Mouse (Mus musculus) kidney, postnatal 36 days (tissue): Measurements from ENCODE around the gene Zfp825.
"Not testable (repeated sequence)": the region's sequence is repeated elsewhere in the genome, so short reads cannot be mapped to it uniquely, and the experiment has no call there.

ENCODE experiments used
- DNase-seq, 2 experiments: peaks; one replicate each; pipeline ENCODE4 v3.0.0; 2021 to 2022; ENCODE audit warnings: mixed read lengths in 2 of 2

Gene Zfp825

GRCm38 (mm10) chr13:74493911-74494679 lies at the start of gene Zfp825:
Gene Zfp825 (minus strand): TSS chr13:74493992.
- peak; percentile 83 to 85 for DNase-seq

DNA sequence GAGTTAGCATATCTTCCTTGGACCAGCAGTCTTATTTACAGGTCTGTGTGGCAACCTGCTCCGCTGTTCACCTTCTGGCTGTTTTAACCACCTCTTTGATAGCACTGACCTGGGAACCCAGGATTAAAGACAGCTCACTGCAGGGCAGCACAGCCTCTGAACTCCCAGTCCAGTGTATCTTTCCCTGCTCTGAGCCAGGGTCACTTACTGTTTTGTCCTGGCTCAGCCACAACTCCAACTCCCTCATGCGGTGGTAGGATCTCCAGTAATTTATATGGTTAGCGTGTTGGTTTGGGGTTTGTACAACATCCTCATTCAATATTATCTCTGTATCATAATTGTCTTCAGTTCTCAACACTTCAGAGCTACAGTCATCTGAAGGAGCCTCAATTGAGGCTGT lies 41.6 kb upstream of the Zfp825 start:
- not testable (repeated sequence) for DNase-seq

- DNase-seq = peak; percentile 58 to 81
Measured at GRCm38 (mm10) chr13:74534864-74535263, 41.1 kb upstream of the Zfp825 start.

- DNase-seq = no peak
Measured at GRCm38 (mm10) chr13:74534096-74534495, 40.3 kb upstream of the Zfp825 start.

GRCm38 (mm10) chr13:74531251-74531650 lies 37.5 kb upstream of the Zfp825 start:
- peak; percentile 14 to 36 for DNase-seq

DNA sequence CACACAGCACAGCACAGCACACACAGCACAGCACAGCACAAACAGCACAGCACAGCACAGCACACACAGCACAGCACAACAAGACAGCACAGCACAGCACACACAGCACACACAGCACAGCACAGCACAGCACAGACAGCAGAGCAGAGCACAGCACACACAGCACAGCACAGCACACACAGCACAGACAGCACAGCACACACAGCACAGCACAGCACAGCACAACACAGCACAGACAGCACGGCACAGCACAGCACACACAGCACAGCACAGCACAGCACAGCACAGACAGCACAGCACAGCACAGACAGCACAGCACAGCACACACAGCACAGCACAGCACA lies 35.6 kb upstream of the Zfp825 start:
- DNase-seq = not testable (repeated sequence)

GRCm38 (mm10) chr13:74528519-74529371 lies 35.0 kb upstream of the Zfp825 start:
- DNase-seq = not testable (repeated sequence)

DNA sequence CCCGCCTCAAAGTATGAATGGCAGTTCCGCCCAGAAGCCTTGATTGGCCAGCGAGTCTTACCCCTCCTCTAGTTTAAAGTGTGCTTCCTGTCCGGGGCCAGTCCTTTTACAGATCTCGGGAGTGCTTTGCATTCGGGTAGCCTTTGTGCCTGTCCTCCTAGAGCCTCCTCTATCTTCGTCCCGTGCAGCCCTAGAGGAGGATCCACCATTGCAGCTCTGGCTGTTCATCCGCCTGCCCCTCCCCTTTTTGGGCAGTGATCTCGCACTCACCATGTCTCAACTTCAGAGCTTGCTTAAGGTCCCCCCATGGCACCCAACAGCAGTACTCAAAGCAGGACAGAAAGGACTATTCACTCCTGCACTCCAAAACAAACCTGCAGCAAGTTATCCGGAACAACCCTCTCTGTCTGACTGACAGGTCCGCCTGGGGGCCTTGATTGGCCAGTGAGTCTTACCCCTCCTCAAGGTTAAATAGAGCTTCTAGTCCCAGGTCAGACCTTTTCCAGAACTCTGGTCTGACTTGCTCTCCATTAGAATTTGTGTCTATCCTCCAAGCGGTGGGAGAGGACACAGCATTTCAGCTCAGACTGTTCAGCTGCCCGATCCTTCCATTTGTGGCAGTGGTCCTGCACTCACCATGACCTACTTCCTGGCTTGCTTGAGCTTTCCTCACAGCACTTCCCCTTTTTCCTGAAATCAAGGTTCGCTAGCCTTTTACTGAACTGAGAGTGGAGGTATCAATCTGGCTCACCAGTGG lies 28.9 kb upstream of the Zfp825 start:
- peak; percentile 84 to 86 for DNase-seq

DNA sequence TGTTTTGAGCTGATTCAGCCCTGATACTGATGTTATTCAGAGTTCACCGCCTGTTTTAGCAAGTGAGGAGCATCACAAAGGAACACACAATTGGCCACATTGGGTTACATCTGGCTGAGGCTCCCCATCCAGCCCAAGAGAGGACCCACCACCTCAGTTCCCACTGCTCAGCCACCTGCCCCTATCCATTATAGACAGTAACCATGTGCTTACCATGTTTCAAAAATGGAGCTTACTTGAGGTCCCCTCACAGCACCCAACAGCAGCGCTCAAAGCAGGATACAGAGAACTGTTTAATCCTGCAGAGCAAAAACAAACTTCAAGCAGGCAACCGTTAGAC lies 28.3 kb upstream of the Zfp825 start:
- not testable (repeated sequence) for DNase-seq

DNA sequence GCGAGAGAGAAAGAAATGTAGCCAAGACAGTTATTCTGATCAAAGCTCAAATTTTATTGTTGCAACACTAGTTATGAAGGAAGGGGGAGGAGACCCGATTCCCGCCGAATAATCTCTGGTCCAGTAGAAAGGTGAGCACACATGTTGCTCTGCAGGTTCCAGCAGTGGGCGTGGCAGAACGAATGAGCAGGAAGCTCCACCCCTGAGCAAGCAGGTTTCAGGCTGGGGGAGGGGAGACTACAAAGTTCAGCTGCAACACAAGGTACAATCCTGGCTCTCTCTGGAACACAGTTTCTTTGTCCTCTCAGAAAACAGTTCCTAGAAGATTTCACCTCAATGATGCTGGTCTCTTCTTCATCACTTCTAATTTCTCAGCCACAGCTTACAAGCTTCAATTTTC lies 14.2 kb upstream of the Zfp825 start:
- DNase-seq = peak in 1 of 2 experiments; percentile 60

DNA sequence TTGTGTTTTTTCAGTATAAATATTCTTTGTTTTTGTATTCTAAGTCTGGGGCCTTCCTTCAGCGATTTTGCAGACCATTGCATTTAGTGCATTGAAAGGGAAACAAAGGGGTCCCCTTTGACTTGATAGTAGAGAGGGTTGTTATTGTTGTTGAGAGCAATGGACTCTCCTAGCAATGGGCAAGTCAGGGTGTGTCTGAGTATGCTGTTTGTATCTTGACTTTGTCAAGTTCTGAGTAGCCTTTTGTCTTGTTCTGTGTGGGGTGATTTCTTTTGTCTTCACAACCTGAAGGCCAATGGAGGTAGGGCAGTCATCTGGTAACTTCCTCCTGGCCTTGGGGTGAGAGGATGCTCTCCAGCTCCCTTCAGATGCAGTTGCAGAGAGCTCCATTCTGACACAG lies 9.1 kb upstream of the Zfp825 start:
- not testable (repeated sequence) for DNase-seq

DNA sequence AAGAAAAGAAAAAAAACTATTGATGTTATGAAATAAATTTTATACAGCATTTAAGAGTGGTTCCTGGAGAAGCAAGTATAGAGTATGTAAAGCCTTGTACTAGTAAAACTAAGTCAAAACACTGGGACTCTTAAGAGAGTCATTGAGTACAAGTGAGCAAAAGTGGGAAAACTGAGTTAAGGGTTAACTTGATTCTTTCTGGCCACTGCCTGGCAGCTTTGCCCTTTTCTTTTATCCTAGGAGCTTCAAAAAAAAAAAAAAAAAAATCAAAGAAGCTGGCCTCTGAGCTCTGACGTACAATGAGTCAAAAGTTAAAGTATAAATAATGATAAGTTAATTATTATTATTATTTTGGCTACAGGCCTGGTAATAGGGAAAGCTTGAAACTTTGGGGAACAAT lies 5.9 kb upstream of the Zfp825 start:
- peak; percentile 5 to 14 for DNase-seq

GRCm38 (mm10) chr13:74484326-74484725 lies 9.5 kb downstream of the Zfp825 start:
- DNase-seq = not testable (repeated sequence)

DNA sequence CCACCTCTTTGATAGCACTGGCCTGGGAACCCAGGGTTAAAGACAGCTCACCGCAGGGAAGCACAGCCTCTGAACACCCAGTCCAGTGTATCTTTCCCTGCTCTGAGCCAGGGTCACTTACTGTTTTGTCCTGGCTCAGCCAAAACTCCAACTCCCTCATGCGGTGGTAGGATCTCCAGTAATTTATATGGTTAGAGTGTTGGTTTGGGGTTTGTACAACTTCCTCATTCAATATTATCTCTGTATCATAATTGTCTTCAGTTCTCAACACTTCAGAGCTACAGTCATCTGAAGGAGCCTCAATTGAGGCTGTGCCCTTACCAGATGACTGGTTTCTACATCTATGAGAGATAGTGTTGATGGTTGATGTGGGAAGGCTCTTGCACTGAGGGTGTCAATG lies 22.3 kb downstream of the Zfp825 start:
- not testable (repeated sequence) for DNase-seq

DNA sequence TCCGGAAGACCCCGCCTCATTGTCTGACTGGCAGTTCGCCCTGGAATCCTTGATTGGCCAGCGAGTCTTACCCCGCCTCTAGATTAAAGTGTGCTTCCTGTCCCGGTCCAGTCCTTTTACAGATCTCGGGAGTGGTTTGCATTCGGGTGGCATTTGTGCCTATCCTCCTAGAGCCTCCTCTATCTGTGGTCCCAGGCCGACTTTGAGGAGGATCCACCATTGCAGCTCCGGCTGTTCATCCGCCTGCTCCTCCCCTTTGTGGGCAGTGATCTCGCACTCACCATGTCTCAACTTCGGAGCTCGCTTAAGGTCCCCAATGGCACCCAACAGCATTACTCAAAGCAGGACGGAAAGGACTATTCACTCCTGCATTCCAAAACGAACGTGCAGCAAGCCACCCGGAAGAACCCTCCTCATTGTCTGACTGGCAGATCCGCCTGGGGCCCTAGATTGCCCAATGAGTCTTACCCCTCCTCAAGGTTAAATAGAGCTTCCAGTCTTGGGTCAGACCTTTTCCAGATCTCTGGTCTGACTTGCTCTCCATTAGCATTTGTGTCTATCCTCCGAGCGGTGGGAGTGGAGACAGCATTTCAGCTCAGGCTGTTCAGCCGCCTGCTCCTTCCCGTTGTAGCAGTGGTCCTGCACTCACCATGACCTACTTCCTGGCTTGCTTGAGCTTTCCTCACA lies 30.9 kb downstream of the Zfp825 start:
- DNase-seq = peak; percentile 84 to 87

DNA sequence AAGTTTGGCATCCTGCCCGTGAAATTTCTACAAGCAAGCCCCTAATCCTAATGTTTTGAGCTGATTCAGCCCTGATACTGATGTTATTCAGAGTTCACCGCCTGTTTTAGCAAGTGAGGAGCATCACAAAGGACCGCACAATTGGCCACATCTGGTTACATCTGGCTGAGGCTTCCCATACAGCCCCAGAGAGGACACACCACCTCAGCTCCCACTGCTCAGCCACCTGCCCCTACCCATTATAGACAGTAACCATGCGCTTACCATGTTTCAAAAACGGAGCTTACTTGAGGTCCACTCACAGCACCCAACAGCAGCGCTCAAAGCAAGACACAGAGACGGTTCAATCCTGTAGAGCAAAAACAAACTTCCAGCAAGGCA lies 31.5 kb downstream of the Zfp825 start:
- not testable (repeated sequence) for DNase-seq

- DNase-seq = no peak
Measured at GRCm38 (mm10) chr13:74439895-74440294, 53.9 kb downstream of the Zfp825 start.
